Comparison of ENCODE assay signal across 9 mouse cellular contexts in the genomic region with DNA sequence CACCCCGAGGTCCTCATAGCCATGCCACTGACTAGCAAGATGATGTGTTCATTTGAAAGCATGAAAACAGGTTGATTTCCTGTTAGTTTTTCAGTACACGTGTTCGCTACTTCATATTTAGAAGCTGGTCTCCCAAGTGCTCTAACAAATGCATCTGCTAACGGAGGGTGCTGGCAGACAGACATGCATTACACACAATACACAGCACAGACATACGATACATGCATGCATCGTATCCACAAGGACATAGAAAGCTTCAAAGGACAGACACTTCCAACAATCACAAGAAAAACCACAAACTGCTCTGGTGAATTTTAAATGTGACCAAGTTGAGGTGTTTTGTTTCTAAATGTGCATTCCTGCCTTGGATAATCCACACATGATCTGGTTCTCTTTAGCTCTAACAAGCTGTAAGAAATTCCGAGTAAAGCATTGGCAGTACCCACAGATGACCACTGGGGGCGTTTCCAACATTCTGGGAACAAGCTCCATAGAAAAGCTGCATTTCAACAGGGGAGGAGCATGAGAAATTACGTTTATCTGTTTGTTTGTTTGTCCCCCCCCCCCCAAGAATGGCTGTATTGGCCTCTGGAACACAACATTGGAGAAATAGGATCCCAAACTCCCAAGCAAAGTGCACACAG. TPM values are rescaled to one million over a fixed set of nuclear protein-coding genes. Genes with fewer than 3 reads are reported as not detected.
A peak's percentile ranks its signal among the peaks of the same experiment; 100 is the strongest.
DNase-seq lines count a peak whose midpoint lies in the region; ATAC-seq and TF ChIP-seq lines count a peak whose summit lies in the region.
"Had no signal": no experiment of that assay in that cellular context is flagged by ENCODE, and none has a peak within 500 bp of the region (broad histone marks: within the 10 kb centered on the region; RNA-seq: fewer than 3 reads in every experiment).

No protein-coding gene starts in this region.

- H3K36me3 ChIP-seq in heart, adult 2 months (ENCODE audit: control insufficient read depth, insufficient read depth, low read length) = no peaks in the 10 kb centered on the region
- no peaks in the 10 kb centered on the region for H3K36me3 ChIP-seq in heart, embryonic 11.5 days (ENCODE audit: control insufficient read depth, insufficient read depth, low read length)
- H3K36me3 ChIP-seq in CH12.LX (replicated peaks in 1 of 2; ENCODE audit: control insufficient read depth in 1 of 2, insufficient read depth in 1 of 2, low read length in 1 of 2) = peaks cover 2 to 15% of the 10 kb centered on the region in 2 experiments
- H3K36me3 ChIP-seq in midbrain, embryonic 12.5 days = no peaks in the 10 kb centered on the region
- H3K36me3 ChIP-seq: limb, embryonic 13.5 days had no signal

- TF ChIP-seq EP300 in heart, adult 2 months (IDR thresholded peaks at IDR 0.05; ENCODE audit: insufficient read depth, low read depth, low read length) = no peak
- no peak for TF ChIP-seq EP300 in CH12.LX (IDR thresholded peaks at IDR 0.05; ENCODE audit: low read length)

- intact Hi-C loops in heart, adult 2 months (cut with DNase I) = no loop called here

- no peaks in the 10 kb centered on the region for H3K79me2 ChIP-seq in heart, adult 2 months (replicated peaks; ENCODE audit: control insufficient read depth, insufficient read depth, low read length)
- no peaks in the 10 kb centered on the region for H3K79me2 ChIP-seq in CH12.LX (replicated peaks; ENCODE audit: control insufficient read depth, extremely low read depth, insufficient read depth, poor library complexity, severe bottlenecking)

- ATAC-seq in heart, embryonic 11.5 days (replicated peaks; ENCODE audit: insufficient number of reproducible peaks, low FRiP score, low TSS enrichment) = no peak
- peak; percentile 63; the same call in 1 of the 2 replicates for ATAC-seq in midbrain, embryonic 12.5 days (ENCODE audit: low FRiP score, low read depth)

- H3K27ac ChIP-seq in heart, adult 2 months = no peak overlapping the region
- H3K27ac ChIP-seq in heart, embryonic 11.5 days (ENCODE audit: low read depth, low read length) = no peak overlapping the region
- H3K27ac ChIP-seq in CH12.LX (ENCODE audit: insufficient read depth, low read depth) = no peak overlapping the region
- H3K27ac ChIP-seq in cerebellum, adult 2 months (ENCODE audit: insufficient read depth, low read length) = no peak overlapping the region
- no peak overlapping the region for H3K27ac ChIP-seq in midbrain, embryonic 12.5 days (replicated peaks)
- H3K27ac ChIP-seq: limb, embryonic 13.5 days had no signal

- DNase-seq in heart, adult 2 months = no peak
- peak; percentile 35 for DNase-seq in CH12.LX (ENCODE audit: extremely low read depth)
- peak; percentile 14 to 25 for DNase-seq in cerebellum, adult 2 months
- DNase-seq in frontal cortex, adult 2 months (ENCODE audit: extremely low spot score in 1 of 2, low spot score in 1 of 2) = peak; percentile 28 to 86
- peak; percentile 72 to 78 for DNase-seq in layer of hippocampus, postnatal 10 days (ENCODE audit: low spot score in 2 of 2)
- DNase-seq in thymus, postnatal 36 days = peak; percentile 9 to 19

- in situ Hi-C loops in CH12.LX (cut with MboI; ENCODE audit: low pct_ligation_motif_present, low pct_unique_long_range_greater_than_20kb, low sequenced_read_pairs) = no loop called here

- peaks cover 2% of the 10 kb centered on the region; the same call in 1 of the 2 replicates for H3K4me1 ChIP-seq in heart, adult 2 months (ENCODE audit: control insufficient read depth, insufficient read depth, low read length)
- peaks cover 9% of the 10 kb centered on the region; the same call in 1 of the 2 replicates for H3K4me1 ChIP-seq in heart, embryonic 11.5 days (ENCODE audit: control insufficient read depth, insufficient read depth, low read length)
- peaks cover 0 to 5% of the 10 kb centered on the region in 2 experiments; a peak in 1 of 4 replicates for H3K4me1 ChIP-seq in CH12.LX (ENCODE audit: control insufficient read depth in 1 of 2, insufficient read depth in 2 of 2)
- H3K4me1 ChIP-seq in cerebellum, adult 2 months (ENCODE audit: control insufficient read depth, insufficient read depth, low read length) = no peaks in the 10 kb centered on the region
- H3K4me1 ChIP-seq in midbrain, embryonic 12.5 days = no peaks in the 10 kb centered on the region
- H3K4me1 ChIP-seq: limb, embryonic 13.5 days had no signal

- 63% methylated on average over 9 of the region's 9 CpGs for WGBS in heart, adult 2 months
- 58% methylated on average over 9 of the region's 9 CpGs for WGBS in heart, embryonic 11.5 days (ENCODE audit: insufficient replicate concordance)
- whole genome bisulfite sequencing in cerebellum, adult 2 months = 60% methylated on average over 9 of the region's 9 CpGs
- WGBS in midbrain, embryonic 12.5 days = 65% methylated on average over 9 of the region's 9 CpGs

- peak; percentile 25 for TF ChIP-seq RAD21 in CH12.LX (IDR thresholded peaks at IDR 0.05; ENCODE audit: low read depth, low read length)

- no peaks in the 10 kb centered on the region for H3K9me3 ChIP-seq in heart, embryonic 11.5 days (replicated peaks; ENCODE audit: control insufficient read depth, low read length)
- no peaks in the 10 kb centered on the region for H3K9me3 ChIP-seq in CH12.LX (replicated peaks; ENCODE audit: low read length)
- H3K9me3 ChIP-seq in midbrain, embryonic 12.5 days = no peaks in the 10 kb centered on the region
- H3K9me3 ChIP-seq: limb, embryonic 13.5 days had no signal

- peak; percentile 80 for TF ChIP-seq CTCF in heart, adult 2 months (IDR thresholded peaks at IDR 0.05)
- peak; percentile 67 to 73 for TF ChIP-seq CTCF in CH12.LX (conservative IDR thresholded peaks at IDR 0.05 in 1 of 2, IDR thresholded peaks at IDR 0.05 in 1 of 2; ENCODE audit: low read depth in 2 of 2, low read length in 2 of 2)
- peak; percentile 25; the same call in 1 of the 2 replicates for TF ChIP-seq CTCF in cerebellum, adult 2 months (IDR thresholded peaks at IDR 0.05; ENCODE audit: borderline replicate concordance, insufficient read depth, low read depth, low read length)

- no peak for TF ChIP-seq POLR2A in heart, adult 2 months (IDR thresholded peaks at IDR 0.05; ENCODE audit: insufficient read depth, low read depth, low read length)
- TF ChIP-seq POLR2A in CH12.LX (IDR thresholded peaks at IDR 0.05; ENCODE audit: low read depth, low read length) = no peak
- TF ChIP-seq POLR2A in cerebellum, adult 2 months (IDR thresholded peaks at IDR 0.05; ENCODE audit: borderline replicate concordance, insufficient read depth, low read length) = no peak

- no peak overlapping the region for H3K4me2 ChIP-seq in heart, embryonic 11.5 days
- no peak overlapping the region for H3K4me2 ChIP-seq in CH12.LX (ENCODE audit: insufficient read depth, low read depth, poor library complexity, severe bottlenecking)
- no peak overlapping the region for H3K4me2 ChIP-seq in midbrain, embryonic 12.5 days (replicated peaks)
- H3K4me2 ChIP-seq: limb, embryonic 13.5 days had no signal

- no peaks in the 10 kb centered on the region for H3K27me3 ChIP-seq in heart, adult 2 months (ENCODE audit: control insufficient read depth, insufficient read depth, low read length)
- H3K27me3 ChIP-seq in heart, embryonic 11.5 days (ENCODE audit: control insufficient read depth, insufficient read depth, low read length) = no peaks in the 10 kb centered on the region
- H3K27me3 ChIP-seq in CH12.LX (replicated peaks) = no peaks in the 10 kb centered on the region
- no peaks in the 10 kb centered on the region for H3K27me3 ChIP-seq in cerebellum, adult 2 months (ENCODE audit: control insufficient read depth, insufficient read depth, low read length)
- H3K27me3 ChIP-seq in midbrain, embryonic 12.5 days = no peaks in the 10 kb centered on the region
- H3K27me3 ChIP-seq: limb, embryonic 13.5 days had no signal

- dilution Hi-C loops in CH12.LX (cut with MboI; ENCODE audit: extremely low pct_ligation_motif_present, extremely low pct_unique_long_range_greater_than_20kb, low sequenced_read_pairs) = no loop called here

- no peak overlapping the region for H3K4me3 ChIP-seq in heart, adult 2 months
- H3K4me3 ChIP-seq in heart, embryonic 11.5 days (ENCODE audit: low read depth, low read length) = no peak overlapping the region
- no peak overlapping the region for H3K4me3 ChIP-seq in CH12.LX (replicated peaks in 1 of 3; ENCODE audit: low read depth in 2 of 3, low read length in 2 of 3, poor library complexity in 1 of 3)
- no peak overlapping the region for H3K4me3 ChIP-seq in cerebellum, adult 2 months (replicated peaks; ENCODE audit: insufficient read depth, low read depth, low read length)
- H3K4me3 ChIP-seq in midbrain, embryonic 12.5 days = no peak overlapping the region
- H3K4me3 ChIP-seq: limb, embryonic 13.5 days had no signal

- no peak overlapping the region for H3K9ac ChIP-seq in heart, adult 2 months (ENCODE audit: low read depth, low read length)
- no peak overlapping the region for H3K9ac ChIP-seq in heart, embryonic 11.5 days (ENCODE audit: low read depth, low read length)
- H3K9ac ChIP-seq in CH12.LX (ENCODE audit: insufficient read depth, low read depth) = no peak overlapping the region
- no peak overlapping the region for H3K9ac ChIP-seq in midbrain, embryonic 12.5 days (replicated peaks)
- H3K9ac ChIP-seq: limb, embryonic 13.5 days had no signal

TF ChIP-seq in CH12.LX, 34 proteins besides CTCF, POLR2A, EP300 and RAD21:
- TF ChIP-seq SMC3 (IDR thresholded peaks at IDR 0.05; ENCODE audit: low read depth, low read length) (0 out of 2 replicates have a peak, but pooled peaks have one; percentile 7), HCFC1 (IDR thresholded peaks at IDR 0.05; ENCODE audit: low read depth, low read length) (no peak)

RNA-seq across cellular contexts. Expression of a gene that starts 5.3 kb away (rescaled TPM):
- total RNA-seq in heart, adult 2 months (2021) = 1,000 to 10,000 TPM; 2,250 to 2,602 TPM
- 2,389 and 3,414 TPM in 2 replicates for polyA plus RNA-seq in heart, adult 2 months (2012; rRNA removed)
- polyA plus RNA-seq in heart, embryonic 11.5 days (2014; fragmentation: Nextera tagmentation; extraction: Ambion mirVana) = 9.4 and 9.9 TPM in 2 replicates
- total RNA-seq in CH12.LX (2012; rRNA removed) (not detected in 2 replicates), CH12.LX (2014; rRNA removed) (not detected in 2 replicates)
- polyA plus RNA-seq in CH12.LX (2012; ENCODE audit: insufficient read length, low read depth) = not detected in 2 replicates
- not detected in 2 replicates for polyA plus RNA-seq in cerebellum, adult 2 months (2012; rRNA removed)
- polyA plus RNA-seq in frontal cortex, adult 2 months (2012; rRNA removed) = 0.20 and 0.36 TPM in 2 replicates
- under 1 TPM; 0.38 to 0.48 TPM for total RNA-seq in layer of hippocampus, postnatal 10 days (2021)
- polyA plus RNA-seq in midbrain, embryonic 12.5 days (2016; fragmentation: Nextera tagmentation; extraction: Ambion mirVana) = not detected in 2 replicates
- polyA plus RNA-seq: limb, embryonic 13.5 days had no signal

Comparison
In these comparisons a context has a peak if more than half of its experiments do, and no peak if none do; other contexts are left out.
1. RNA of a gene that starts 5.3 kb away (polyA plus RNA-seq): 2,389 to 3,414 TPM in heart, adult 2 months; 9.4 to 9.9 TPM in heart, embryonic 11.5 days, 0.20 to 0.36 TPM in frontal cortex, adult 2 months, not detected in midbrain, embryonic 12.5 days, not detected in cerebellum, adult 2 months and not detected in CH12.LX; every median in the first group is over 100 times any median in the second.
2. DNase-seq: peak in CH12.LX (single experiment), cerebellum, adult 2 months (2 of 2), frontal cortex, adult 2 months (2 of 2), layer of hippocampus, postnatal 10 days (2 of 2) and thymus, postnatal 36 days (2 of 2); none in heart, adult 2 months (0 of 2).
3. CTCF ChIP-seq: peak in every context shown above with its lines; median percentile 80 in heart, adult 2 months; 70 in CH12.LX; 25 in cerebellum, adult 2 months.